Mouse (Mus musculus) hindbrain, embryonic 11.5 days (tissue): ENCODE measurements at regions not wholly inside any gene's neighbourhood (a gene's known extent, or its start where the extent isn't known, plus 50 kb on each side); places are given as distances from the start of the nearest gene placed in this dataset.

Experiments used
- ATAC-seq: fragments of 200-750 bp; cut with Nextera tagmentation; 2 replicates; pipeline ENCODE4 v1.8.0; 2017; ENCODE audit warnings: mild to moderate bottlenecking, moderate TSS enrichment, moderate library complexity; ENCODE audit not compliant: low FRiP score
- DNase-seq: peaks from one replicate; pipeline ENCODE4 v3.0.0-alpha.2; 2015; ENCODE audit warnings: low spot score
- H3K27ac ChIP-seq: fragments of 300-500 bp; sonication (generic); 2 replicates; pipeline ENCODE4 v1.5.1; 2014; ENCODE audit warnings: mild to moderate bottlenecking, low read depth, low read length
- H3K27me3 ChIP-seq: fragments of 300-500 bp; sonication (generic); 2 replicates; pipeline ENCODE4 v1.6.1; 2014; ENCODE audit warnings: mild to moderate bottlenecking, low read length, moderate library complexity, mixed read lengths; ENCODE audit not compliant: control insufficient read depth, insufficient read depth
- H3K36me3 ChIP-seq: fragments of 300-500 bp; sonication (generic); 2 replicates; pipeline ENCODE4 v1.6.1; 2014; ENCODE audit warnings: mild to moderate bottlenecking, low read length, moderate library complexity, mixed read lengths; ENCODE audit not compliant: control insufficient read depth, insufficient read depth
- H3K4me1 ChIP-seq: fragments of 300-500 bp; sonication (generic); replicated peaks from 2 replicates; pipeline ENCODE4 v1.6.1; 2014; ENCODE audit warnings: low read length, mixed read lengths; ENCODE audit not compliant: control insufficient read depth, insufficient read depth
- H3K4me2 ChIP-seq: fragments of 300-500 bp; sonication (generic); replicated peaks from 2 replicates; pipeline ENCODE4 v1.6.1; 2014; ENCODE audit warnings: mild to moderate bottlenecking, low read depth, low read length
- H3K4me3 ChIP-seq: fragments of 300-500 bp; sonication (generic); 2 replicates; pipeline ENCODE4 v1.5.1; 2014; ENCODE audit warnings: low read depth, low read length
- H3K9ac ChIP-seq: fragments of 300-500 bp; sonication (generic); 2 replicates; pipeline ENCODE4 v1.6.1; 2014; ENCODE audit warnings: low read depth, low read length
- H3K9me3 ChIP-seq: fragments of 300-500 bp; sonication (generic); 2 replicates; pipeline ENCODE4 v1.6.1; 2016; ENCODE audit warnings: low read length; ENCODE audit not compliant: control insufficient read depth
- WGBS: fragments of 180-500 bp; shearing (Covaris S2); extraction: QIAGEN DNeasy Blood & Tissue Kit; methylation state at CpG from one replicate; pipeline ENCODE4 v1.1.7; 2014; 5-methylcytosine and 5-hydroxymethylcytosine counted together

DNA sequence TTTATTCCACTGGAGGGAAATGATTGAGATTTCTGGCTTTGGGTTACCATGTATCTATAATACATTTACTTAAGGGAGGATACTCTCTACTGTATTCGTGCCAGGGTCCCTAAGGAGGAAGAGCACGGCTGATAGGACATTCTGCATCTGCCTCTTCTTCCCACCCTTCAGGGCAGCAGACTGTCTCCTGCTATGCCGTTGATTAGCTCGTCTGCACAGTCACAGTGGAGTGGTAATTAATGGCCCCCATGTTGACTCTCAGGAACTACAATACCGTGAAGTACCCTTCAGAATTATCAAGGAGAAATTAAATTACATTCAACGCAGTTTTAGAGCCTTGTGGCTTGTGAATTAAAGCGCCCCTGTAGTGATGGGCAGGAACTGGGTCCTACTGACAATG is 52.0 kb upstream of the Map4k3 start:
- Histone ChIP-seq H3K4me3 (no peak overlapping the region), H3K4me2 (no peak overlapping the region), H3K9me3 (no peaks in the 10 kb centered on the region), H3K9ac (no peak overlapping the region), H3K36me3 (no peaks in the 10 kb centered on the region), H3K27ac (no peak overlapping the region), H3K27me3 (no peaks in the 10 kb centered on the region), H3K4me1 (no peaks in the 10 kb centered on the region)
- 61% methylated on average over 7 of the region's 7 CpGs for WGBS
- ATAC-seq: no peak
- DNase-seq: no peak

DNA sequence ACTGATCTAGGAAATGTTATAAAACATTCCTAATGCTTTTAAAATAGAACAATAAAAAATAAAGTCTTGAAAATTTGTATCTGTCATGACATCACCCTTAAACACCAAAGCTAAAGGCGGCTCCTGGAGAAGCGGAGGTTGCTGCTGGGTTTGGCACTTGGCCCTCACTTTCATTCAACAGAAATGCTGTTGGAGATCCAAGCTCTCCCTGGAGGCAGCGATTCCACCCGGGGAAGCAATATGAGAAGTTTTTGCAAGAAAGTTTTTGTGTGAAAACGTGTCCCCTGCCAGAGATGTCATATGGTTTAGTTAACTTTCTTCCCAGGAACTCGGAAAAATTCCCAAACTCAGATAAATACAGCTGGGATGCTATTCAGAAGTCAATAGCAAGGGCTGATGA is 51.5 kb upstream of the Map4k3 start:
- Histone ChIP-seq H3K9me3 (no peaks in the 10 kb centered on the region), H3K27me3 (no peaks in the 10 kb centered on the region), H3K4me3 (no peak overlapping the region), H3K4me2 (no peak overlapping the region), H3K9ac (no peak overlapping the region), H3K4me1 (no peaks in the 10 kb centered on the region), H3K36me3 (no peaks in the 10 kb centered on the region), H3K27ac (no peak overlapping the region)
- WGBS: 70% methylated on average over 6 of the region's 6 CpGs
- no peak for ATAC-seq
- no peak for DNase-seq
